Mouse (Mus musculus) hindbrain, embryonic 12.5 days (tissue): ENCODE results near the gene Pds5b. TPM values are rescaled to one million over a fixed set of nuclear protein-coding genes. Genes with fewer than 3 reads are reported as not detected.
"Not testable (repeated sequence)": the region's sequence is repeated elsewhere in the genome, so short reads cannot be mapped to it uniquely, and the experiment has no call there.

ENCODE experiments used
- ATAC-seq: fragments of 200-750 bp; cut with Nextera tagmentation; 2 replicates; pipeline ENCODE4 v1.8.0; 2017; ENCODE audit warnings: moderate TSS enrichment; ENCODE audit not compliant: low FRiP score
- H3K27ac ChIP-seq: fragments of 300-500 bp; sonication (generic); 2 replicates; pipeline ENCODE4 v1.5.1; 2016; ENCODE audit warnings: mild to moderate bottlenecking
- H3K27me3 ChIP-seq: fragments of 300-500 bp; sonication (generic); 2 replicates; pipeline ENCODE4 v1.6.1; 2016; ENCODE audit warnings: mild to moderate bottlenecking
- H3K36me3 ChIP-seq: fragments of 300-500 bp; sonication (generic); 2 replicates; pipeline ENCODE4 v1.6.1; 2016; ENCODE audit warnings: mild to moderate bottlenecking
- H3K4me1 ChIP-seq: fragments of 300-500 bp; sonication (generic); 2 replicates; pipeline ENCODE4 v1.6.1; 2016
- H3K4me2 ChIP-seq: fragments of 300-500 bp; sonication (generic); replicated peaks from 2 replicates; pipeline ENCODE4 v1.6.1; 2016; ENCODE audit warnings: mild to moderate bottlenecking
- H3K4me3 ChIP-seq: fragments of 300-500 bp; sonication (generic); 2 replicates; pipeline ENCODE4 v1.5.1; 2016; ENCODE audit warnings: mild to moderate bottlenecking
- H3K9ac ChIP-seq: fragments of 300-500 bp; sonication (generic); 2 replicates; pipeline ENCODE4 v1.6.1; 2016; ENCODE audit warnings: mild to moderate bottlenecking, moderate library complexity
- H3K9me3 ChIP-seq: fragments of 300-500 bp; sonication (generic); replicated peaks from 2 replicates; pipeline ENCODE4 v1.6.1; 2016; ENCODE audit warnings: mild to moderate bottlenecking
- WGBS: fragments of 180-500 bp; shearing (Covaris S2); methylation state at CpG from one replicate; pipeline ENCODE4 v1.1.7; 2016; 5-methylcytosine and 5-hydroxymethylcytosine counted together
- polyA plus RNA-seq: library from polyadenylated mRNA; unstranded; fragments of >200 nt; fragmentation: Nextera tagmentation; extraction: Ambion mirVana; gene quantifications from 2 replicates; pipeline ENCODE4 v1.2.1, GENCODE M21; 2016

The Pds5b gene
- 38.6 and 44.8 TPM in 2 replicates for polyA plus RNA-seq

- peak; percentile 98 for ATAC-seq
Observed at GRCm38 (mm10) chr5:150673153-150673835, at the start of gene Pds5b. TSS of gene Pds5b (plus strand) at chr5:150673739.

GRCm38 (mm10) chr5:150625528-150625927 is 48.0 kb upstream of the Pds5b start:
- no peaks in the 10 kb centered on the region for H3K9me3 ChIP-seq
- H3K27me3 ChIP-seq = no peaks in the 10 kb centered on the region
- 89% methylated on average over 7 of the region's 7 CpGs for WGBS
- H3K36me3 ChIP-seq = no peaks in the 10 kb centered on the region
- H3K4me1 ChIP-seq = no peaks in the 10 kb centered on the region
- H3K4me3 ChIP-seq = no peak overlapping the region
- H3K27ac ChIP-seq = no peak overlapping the region
- no peak for ATAC-seq
- H3K4me2 ChIP-seq = no peak overlapping the region
- no peak overlapping the region for H3K9ac ChIP-seq

More at GRCm38 (mm10) chr5:150673153-150673835, at the start of gene Pds5b:
- peak within 1 kb of the TSS; percentile 99 for H3K27ac ChIP-seq
- peak within 1 kb of the TSS; percentile 89 for H3K4me3 ChIP-seq
- no peaks in the 10 kb centered on the region for H3K36me3 ChIP-seq
- H3K4me2 ChIP-seq = peak within 1 kb of the TSS; percentile 63
- 17% methylated on average over 41 of the region's 49 CpGs for WGBS
- H3K9me3 ChIP-seq = no peaks in the 10 kb centered on the region
- peaks cover 16% of the 10 kb centered on the region for H3K4me1 ChIP-seq
- H3K27me3 ChIP-seq = no peaks in the 10 kb centered on the region
- H3K9ac ChIP-seq = peak within 1 kb of the TSS; percentile 96

GRCm38 (mm10) chr5:150629272-150629671 is 44.3 kb upstream of the Pds5b start:
- 100% methylated on average over 1 of the region's 1 CpGs for WGBS
- Histone ChIP-seq H3K9me3 (no peaks in the 10 kb centered on the region), H3K4me1 (no peaks in the 10 kb centered on the region), H3K4me3 (no peak overlapping the region), H3K9ac (no peak overlapping the region), H3K27ac (no peak overlapping the region), H3K4me2 (no peak overlapping the region), H3K36me3 (no peaks in the 10 kb centered on the region; the same call in 1 of the 2 replicates), H3K27me3 (no peaks in the 10 kb centered on the region)
- ATAC-seq = no peak

- H3K4me3 ChIP-seq = no peak overlapping the region
- H3K36me3 ChIP-seq = no peaks in the 10 kb centered on the region; the same call in 1 of the 2 replicates
- WGBS = 92% methylated on average over 2 of the region's 2 CpGs
- H3K27ac ChIP-seq = no peak overlapping the region
- no peak overlapping the region for H3K4me2 ChIP-seq
- no peak for ATAC-seq
- H3K9me3 ChIP-seq = no peaks in the 10 kb centered on the region
- H3K9ac ChIP-seq = no peak overlapping the region
- H3K4me1 ChIP-seq = no peaks in the 10 kb centered on the region
- H3K27me3 ChIP-seq = no peaks in the 10 kb centered on the region
Observed at GRCm38 (mm10) chr5:150629692-150630091, 43.8 kb upstream of the Pds5b start.

- H3K4me3 ChIP-seq = no peak overlapping the region
- no peak overlapping the region for H3K4me2 ChIP-seq
- H3K9ac ChIP-seq = no peak overlapping the region
- no peaks in the 10 kb centered on the region for H3K27me3 ChIP-seq
- H3K36me3 ChIP-seq = peaks cover 26% of the 10 kb centered on the region
- no peaks in the 10 kb centered on the region for H3K4me1 ChIP-seq
- no peaks in the 10 kb centered on the region for H3K9me3 ChIP-seq
- H3K27ac ChIP-seq = no peak overlapping the region
- 95% methylated on average over 3 of the region's 3 CpGs for WGBS
- no peak for ATAC-seq
Observed at GRCm38 (mm10) chr5:150641440-150641839, 32.1 kb upstream of the Pds5b start.

GRCm38 (mm10) chr5:150643390-150643789 is 30.1 kb upstream of the Pds5b start:
- H3K4me3 ChIP-seq, H3K4me1 ChIP-seq, H3K27ac ChIP-seq, H3K9me3 ChIP-seq, H3K4me2 ChIP-seq, ATAC-seq, H3K27me3 ChIP-seq, H3K9ac ChIP-seq: not testable (repeated sequence)
- peaks cover 29% of the 10 kb centered on the region for H3K36me3 ChIP-seq
- 97% methylated on average over 4 of the region's 4 CpGs for WGBS

GRCm38 (mm10) chr5:150644926-150645325 is 28.6 kb upstream of the Pds5b start:
- no peak for ATAC-seq
- H3K4me3 ChIP-seq = no peak overlapping the region
- no peak overlapping the region for H3K4me2 ChIP-seq
- peaks cover 34% of the 10 kb centered on the region for H3K36me3 ChIP-seq
- WGBS = 94% methylated on average over 4 of the region's 4 CpGs
- H3K4me1 ChIP-seq = no peaks in the 10 kb centered on the region
- H3K9ac ChIP-seq = no peak overlapping the region
- no peaks in the 10 kb centered on the region for H3K27me3 ChIP-seq
- no peaks in the 10 kb centered on the region for H3K9me3 ChIP-seq
- no peak overlapping the region for H3K27ac ChIP-seq

GRCm38 (mm10) chr5:150652578-150652977 is 21.0 kb upstream of the Pds5b start:
- Histone ChIP-seq H3K36me3 (peaks cover 12% of the 10 kb centered on the region), H3K9ac (no peak overlapping the region), H3K27ac (no peak overlapping the region), H3K4me2 (no peak overlapping the region), H3K9me3 (no peaks in the 10 kb centered on the region), H3K27me3 (no peaks in the 10 kb centered on the region), H3K4me3 (no peak overlapping the region), H3K4me1 (peaks cover 3% of the 10 kb centered on the region)
- no peak for ATAC-seq
- 89% methylated on average over 2 of the region's 2 CpGs for WGBS

- no peaks in the 10 kb centered on the region; the same call in 1 of the 2 replicates for H3K36me3 ChIP-seq
- no peak for ATAC-seq
- H3K27ac ChIP-seq = no peak overlapping the region
- H3K4me2 ChIP-seq = no peak overlapping the region
- no peaks in the 10 kb centered on the region for H3K27me3 ChIP-seq
- H3K9ac ChIP-seq = no peak overlapping the region
- no peak overlapping the region for H3K4me3 ChIP-seq
- H3K9me3 ChIP-seq = no peaks in the 10 kb centered on the region
- H3K4me1 ChIP-seq = peaks cover 15% of the 10 kb centered on the region
Observed at GRCm38 (mm10) chr5:150654548-150654947, 19.0 kb upstream of the Pds5b start.

GRCm38 (mm10) chr5:150659425-150659824 is 14.1 kb upstream of the Pds5b start:
- H3K4me3 ChIP-seq, ATAC-seq, H3K9ac ChIP-seq, H3K27me3 ChIP-seq, H3K9me3 ChIP-seq, H3K4me2 ChIP-seq, H3K27ac ChIP-seq: not testable (repeated sequence)
- WGBS = 98% methylated on average over 6 of the region's 6 CpGs
- Histone ChIP-seq H3K4me1 (peaks cover 23% of the 10 kb centered on the region), H3K36me3 (peaks cover 13% of the 10 kb centered on the region)

GRCm38 (mm10) chr5:150660296-150660695 is 13.2 kb upstream of the Pds5b start:
- H3K9me3 ChIP-seq, H3K4me3 ChIP-seq, H3K27ac ChIP-seq, ATAC-seq, H3K27me3 ChIP-seq, H3K9ac ChIP-seq, H3K4me2 ChIP-seq: not testable (repeated sequence)
- H3K36me3 ChIP-seq = peaks cover 13% of the 10 kb centered on the region
- 91% methylated on average over 3 of the region's 3 CpGs for WGBS
- peaks cover 21% of the 10 kb centered on the region for H3K4me1 ChIP-seq

GRCm38 (mm10) chr5:150663926-150664325 is 9.6 kb upstream of the Pds5b start:
- WGBS = 89% methylated on average over 7 of the region's 7 CpGs
- H3K27ac ChIP-seq, ATAC-seq, H3K9me3 ChIP-seq, H3K4me1 ChIP-seq, H3K27me3 ChIP-seq, H3K9ac ChIP-seq, H3K4me3 ChIP-seq: not testable (repeated sequence)
- H3K4me2 ChIP-seq = peak overlapping the region; percentile 15
- peaks cover 13% of the 10 kb centered on the region for H3K36me3 ChIP-seq

GRCm38 (mm10) chr5:150664794-150665131 is 8.8 kb upstream of the Pds5b start:
- 1% methylated on average over 10 of the region's 10 CpGs for WGBS
- Histone ChIP-seq H3K4me3 (peak overlapping the region; percentile 94), H3K4me1 (peaks cover 8% of the 10 kb centered on the region), H3K9me3 (no peaks in the 10 kb centered on the region), H3K27ac (peak overlapping the region; percentile 94), H3K36me3 (peaks cover 13% of the 10 kb centered on the region), H3K27me3 (no peaks in the 10 kb centered on the region), H3K4me2 (peak overlapping the region; percentile 71), H3K9ac (peak overlapping the region; percentile 85)
- 0 out of 2 replicates have a peak, but pooled peaks have one; percentile 2 for ATAC-seq
